Mouse (Mus musculus) large intestine, adult 2 months (tissue): ENCODE data around the gene Clec12b. TPM values are rescaled to one million over a fixed set of nuclear protein-coding genes. Genes with fewer than 3 reads are reported as not detected.

Source experiments
- polyA plus RNA-seq: library from polyadenylated mRNA; depleted of rRNA; stranded (reverse); fragments of >200 nt; gene quantifications from 2 replicates; pipeline ENCODE4 v1.2.3, GENCODE M21; 2012; rRNA removed

Gene Clec12b
- polyA plus RNA-seq, 1 experiment: not detected

Other genes starting within 250 kb of the Clec12b start
- 122 and 149 TPM in 2 replicates for gene Clec2d, start 205.3 kb downstream of the Clec12b start, polyA plus RNA-seq
- 1.5 and 1.7 TPM in 2 replicates for gene Cd69, start 110.4 kb downstream of the Clec12b start, polyA plus RNA-seq
- not detected in 2 replicates for gene 4922502D21Rik, start 54.1 kb downstream of the Clec12b start, polyA plus RNA-seq
- gene Clec12a, start 43.2 kb downstream of the Clec12b start, polyA plus RNA-seq: 0.52 and 0.73 TPM in 2 replicates
- gene Clec1b, start 11.4 kb upstream of the Clec12b start, polyA plus RNA-seq: 0.12 and 0.34 TPM in 2 replicates
- gene Clec9a, start 23.0 kb upstream of the Clec12b start, polyA plus RNA-seq: 0.60 and 0.99 TPM in 2 replicates
- 0.24 and 0.58 TPM in 2 replicates for gene Clec1a, start 66.1 kb upstream of the Clec12b start, polyA plus RNA-seq
- 0.07 TPM in 1 of 2 replicates, not detected in the other for gene Olr1, start 121.3 kb upstream of the Clec12b start, polyA plus RNA-seq
- gene Tmem52b, start 126.7 kb upstream of the Clec12b start, polyA plus RNA-seq: not detected in 2 replicates
- 20.2 and 21.5 TPM in 2 replicates for gene Gabarapl1, start 147.3 kb upstream of the Clec12b start, polyA plus RNA-seq
- gene Klre1, start 192.0 kb upstream of the Clec12b start, polyA plus RNA-seq: 0.16 and 0.19 TPM in 2 replicates
- 0.36 and 0.91 TPM in 2 replicates for gene Klrd1, start 205.9 kb upstream of the Clec12b start, polyA plus RNA-seq
- gene Klrk1, start 238.0 kb upstream of the Clec12b start, polyA plus RNA-seq: 0.15 and 0.18 TPM in 2 replicates